Mouse (Mus musculus) liver, embryonic 14.5 days (tissue): ENCODE results near the gene Lrrc63.

Experiments used
- CTCF ChIP-seq: IDR thresholded peaks from 2 replicates; pipeline ENCODE4 v1.5.1; 2016; ENCODE audit warnings: antibody characterized with exemption, low read depth, control low read depth
- EP300 ChIP-seq: IDR thresholded peaks from 2 replicates; pipeline ENCODE4 v1.6.1; 2016; ENCODE audit warnings: antibody characterized with exemption, low read depth

- TF ChIP-seq CTCF (no peak), EP300 (no peak)
Measured at GRCm38 (mm10) chr14:75163866-75164265, 33.2 kb upstream of the Lrrc63 start.
